Mouse (Mus musculus) lung, postnatal 0 days (tissue): ENCODE data around the gene Tnfrsf26. TPM values are rescaled to one million over a fixed set of nuclear protein-coding genes. Genes with fewer than 3 reads are reported as not detected.

Experiments used
- ATAC-seq: fragments of 200-750 bp; cut with Nextera tagmentation; 2 replicates; pipeline ENCODE4 v1.8.0; 2017; ENCODE audit warnings: moderate library complexity
- DNase-seq: peaks from one replicate; pipeline ENCODE4 v3.0.0-alpha.2; 2016; ENCODE audit warnings: low spot score
- H3K27ac ChIP-seq: fragments of 300-500 bp; sonication (generic); 2 replicates; pipeline ENCODE4 v1.5.1; 2014; ENCODE audit warnings: antibody characterized with exemption, mild to moderate bottlenecking, low read length, mixed read lengths
- H3K27me3 ChIP-seq: fragments of 300-500 bp; sonication (generic); replicated peaks from 2 replicates; pipeline ENCODE4 v1.6.1; 2014; ENCODE audit warnings: low read length, mixed read lengths; ENCODE audit not compliant: insufficient read depth
- H3K36me3 ChIP-seq: fragments of 300-500 bp; sonication (generic); 2 replicates; pipeline ENCODE4 v1.6.1; 2014; ENCODE audit warnings: low read length, mixed read lengths; ENCODE audit not compliant: insufficient read depth
- H3K4me1 ChIP-seq: fragments of 300-500 bp; sonication (generic); 2 replicates; pipeline ENCODE4 v1.6.1; 2014; ENCODE audit warnings: antibody characterized with exemption, low read depth, low read length, mixed read lengths; ENCODE audit not compliant: insufficient read depth
- H3K4me2 ChIP-seq: fragments of 300-500 bp; sonication (generic); replicated peaks from 2 replicates; pipeline ENCODE4 v1.6.1; 2014; ENCODE audit warnings: low read depth, mild to moderate bottlenecking, low read length, moderate library complexity, mixed read lengths
- H3K4me3 ChIP-seq: fragments of 300-500 bp; sonication (generic); 2 replicates; pipeline ENCODE4 v1.5.1; 2014; ENCODE audit warnings: low read depth, low read length
- H3K9ac ChIP-seq: fragments of 300-500 bp; sonication (generic); replicated peaks from 2 replicates; pipeline ENCODE4 v1.6.1; 2014; ENCODE audit warnings: low read depth, mild to moderate bottlenecking
- H3K9me3 ChIP-seq: fragments of 300-500 bp; sonication (generic); 2 replicates; pipeline ENCODE4 v1.6.1; 2016; ENCODE audit warnings: low read length, mixed read lengths
- CTCF ChIP-seq: IDR thresholded peaks from 2 replicates; pipeline ENCODE4 v1.5.1; 2016; ENCODE audit warnings: antibody characterized with exemption, mild to moderate bottlenecking
- EP300 ChIP-seq: IDR thresholded peaks from 2 replicates; pipeline ENCODE4 v1.6.1; 2016; ENCODE audit warnings: antibody characterized with exemption, mild to moderate bottlenecking, control low read depth
- WGBS: fragments of 180-500 bp; shearing (Covaris S2); extraction: QIAGEN DNeasy Blood & Tissue Kit; methylation state at CpG from one replicate; pipeline ENCODE4 v1.1.7; 2014; 5-methylcytosine and 5-hydroxymethylcytosine counted together
- polyA plus RNA-seq: library from polyadenylated mRNA; unstranded; fragments of >200 nt; fragmentation: Nextera tagmentation; extraction: Ambion mirVana; gene quantifications from 2 replicates; pipeline ENCODE4 v1.2.1, GENCODE M21; 2015

Gene Tnfrsf26
- polyA plus RNA-seq, 1 experiment from 2014 or later, result 1.2 TPM

GRCm38 (mm10) chr7:143636674-143637073, 8.2 kb upstream of the Tnfrsf26 start:
- no peak overlapping the region for H3K4me2 ChIP-seq
- no peak overlapping the region for H3K4me3 ChIP-seq
- no peaks in the 10 kb centered on the region for H3K4me1 ChIP-seq
- H3K27me3 ChIP-seq, result no peaks in the 10 kb centered on the region
- no peaks in the 10 kb centered on the region for H3K9me3 ChIP-seq
- no peak overlapping the region for H3K27ac ChIP-seq
- DNase-seq (no peak), ATAC-seq (no peak)
- no peak overlapping the region for H3K9ac ChIP-seq
- WGBS, result 85% methylated on average over 1 of the region's 1 CpGs
- H3K36me3 ChIP-seq, result no peaks in the 10 kb centered on the region
- TF ChIP-seq EP300 (no peak), CTCF (no peak)

- no peaks in the 10 kb centered on the region for H3K27me3 ChIP-seq
- H3K9ac ChIP-seq, result no peak overlapping the region
- H3K9me3 ChIP-seq, result no peaks in the 10 kb centered on the region
- TF ChIP-seq CTCF, result no peak
- TF ChIP-seq EP300, result no peak
- no peak for DNase-seq
- no peak overlapping the region for H3K27ac ChIP-seq
- 64% methylated on average over 2 of the region's 2 CpGs for whole genome bisulfite sequencing
- H3K36me3 ChIP-seq, result no peaks in the 10 kb centered on the region
- H3K4me2 ChIP-seq, result no peak overlapping the region
- no peaks in the 10 kb centered on the region for H3K4me1 ChIP-seq
- ATAC-seq, result no peak
- no peak overlapping the region for H3K4me3 ChIP-seq
These were observed 3.0 kb upstream of the Tnfrsf26 start for GRCm38 (mm10) chr7:143631503-143631902.

- 11% methylated on average over 1 of the region's 1 CpGs for WGBS
- Histone ChIP-seq H3K27me3 (no peaks in the 10 kb centered on the region), H3K27ac (no peak overlapping the region), H3K4me3 (no peak overlapping the region), H3K36me3 (no peaks in the 10 kb centered on the region), H3K9me3 (no peaks in the 10 kb centered on the region), H3K9ac (no peak overlapping the region), H3K4me1 (no peaks in the 10 kb centered on the region), H3K4me2 (no peak overlapping the region)
- DNase-seq (peak; percentile 19), ATAC-seq (no peak)
- no peak for TF ChIP-seq CTCF
- no peak for TF ChIP-seq EP300
These were observed 979 bp upstream of the Tnfrsf26 start for GRCm38 (mm10) chr7:143629501-143629900.

- ATAC-seq (0 out of 2 replicates have a peak, but pooled peaks have one; percentile 14), DNase-seq (peak; percentile 26)
- Histone ChIP-seq H3K4me1 (no peaks in the 10 kb centered on the region), H3K27me3 (no peaks in the 10 kb centered on the region), H3K4me3 (no peak overlapping the region), H3K27ac (no peak overlapping the region), H3K9me3 (no peaks in the 10 kb centered on the region), H3K9ac (no peak overlapping the region), H3K36me3 (no peaks in the 10 kb centered on the region), H3K4me2 (no peak overlapping the region)
- WGBS, result 41% methylated on average over 10 of the region's 10 CpGs
- TF ChIP-seq EP300, result no peak
- TF ChIP-seq CTCF, result no peak
These were observed 801 bp downstream of the Tnfrsf26 start for GRCm38 (mm10) chr7:143627555-143628286.

GRCm38 (mm10) chr7:143626178-143626577, 2.3 kb downstream of the Tnfrsf26 start:
- Histone ChIP-seq H3K4me2 (no peak overlapping the region), H3K36me3 (no peaks in the 10 kb centered on the region), H3K4me3 (no peak overlapping the region), H3K4me1 (no peaks in the 10 kb centered on the region), H3K9ac (no peak overlapping the region), H3K27ac (no peak overlapping the region), H3K27me3 (no peaks in the 10 kb centered on the region), H3K9me3 (no peaks in the 10 kb centered on the region)
- DNase-seq, result no peak
- 55% methylated on average over 2 of the region's 2 CpGs for WGBS
- no peak for ATAC-seq
- no peak for TF ChIP-seq EP300
- TF ChIP-seq CTCF, result no peak

GRCm38 (mm10) chr7:143625151-143625550, 3.4 kb downstream of the Tnfrsf26 start:
- DNase-seq, result no peak

More at GRCm38 (mm10) chr7:143625151-143625550, 3.4 kb downstream of the Tnfrsf26 start:
- 61% methylated on average over 5 of the region's 5 CpGs for WGBS
- no peaks in the 10 kb centered on the region for H3K4me1 ChIP-seq
- no peaks in the 10 kb centered on the region for H3K27me3 ChIP-seq
- TF ChIP-seq CTCF (no peak), EP300 (no peak)
- H3K9me3 ChIP-seq, result no peaks in the 10 kb centered on the region
- no peak overlapping the region for H3K4me3 ChIP-seq
- no peak overlapping the region for H3K4me2 ChIP-seq
- H3K27ac ChIP-seq, result no peak overlapping the region
- ATAC-seq, result no peak
- H3K36me3 ChIP-seq, result no peaks in the 10 kb centered on the region
- no peak overlapping the region for H3K9ac ChIP-seq
